Mouse (Mus musculus) spleen, postnatal 10 days (tissue): Measurements from ENCODE around the gene Rbp3.

Experiments
- DNase-seq, 2 experiments: peaks; one replicate each; pipeline ENCODE4 v3.0.0; 2021 to 2022; ENCODE audit warnings: low spot score in 2 of 2

Gene Rbp3

DNA sequence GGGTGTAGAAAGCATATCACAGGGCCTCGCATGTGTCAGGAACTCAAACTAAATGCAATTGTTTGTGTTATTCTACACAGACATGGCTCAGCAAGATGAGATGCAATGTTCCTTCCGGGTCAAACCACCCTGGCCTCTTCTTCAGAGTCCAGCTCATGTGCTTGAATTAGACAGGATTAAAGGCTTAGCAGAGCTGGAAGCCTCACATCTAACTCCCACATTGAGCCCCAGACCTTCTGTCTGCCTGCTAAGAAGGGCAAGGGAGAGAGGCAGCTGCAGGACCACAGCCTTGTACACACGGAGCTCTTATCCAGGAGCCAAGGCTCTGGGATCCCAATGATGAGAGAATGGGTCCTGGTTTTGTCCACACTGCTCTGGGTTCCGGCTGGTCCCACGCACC is at the start of gene Rbp3:
TSS of gene Rbp3 (plus strand) at position 243 of the 400 bp plus-strand sequence.
- DNase-seq, result no peak

DNA sequence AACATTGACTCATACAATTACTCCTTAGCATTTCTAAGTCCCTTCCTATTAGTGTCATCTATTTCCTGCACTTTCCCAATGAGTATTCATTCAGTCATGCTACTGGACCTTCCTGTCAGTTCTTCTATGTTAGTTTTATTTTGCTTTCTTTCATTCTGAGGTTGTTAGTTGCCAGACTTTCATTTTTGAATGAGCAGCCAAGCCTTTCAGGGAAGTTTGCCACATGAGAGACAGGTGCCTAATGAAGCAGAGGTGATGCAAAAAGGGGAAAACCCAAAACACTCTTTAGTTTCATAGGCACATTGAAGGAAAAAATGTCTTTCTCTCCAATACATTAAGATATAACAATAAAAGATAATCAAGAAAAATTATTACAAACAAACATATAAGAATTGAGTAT is 49.0 kb upstream of the Rbp3 start:
- DNase-seq, result no peak

DNA sequence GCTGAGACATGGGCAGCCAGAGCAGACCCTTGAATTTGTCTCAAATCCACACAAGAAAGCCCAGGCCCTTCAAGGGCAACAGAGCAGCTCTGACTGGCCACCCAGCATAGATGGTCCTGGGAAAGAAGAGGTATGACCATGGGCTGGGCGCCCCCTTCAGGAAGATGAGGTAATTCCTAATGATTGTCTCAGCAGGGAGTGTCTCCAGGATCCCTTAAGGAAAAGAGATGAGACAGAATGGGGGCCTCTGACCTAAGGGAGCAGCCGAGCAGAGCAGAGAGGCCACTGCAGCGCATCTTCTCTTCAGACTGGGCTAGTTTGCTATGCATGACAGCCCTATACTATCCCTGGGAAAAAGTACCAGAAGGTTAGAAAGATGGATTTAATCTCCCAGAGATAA is 40.1 kb upstream of the Rbp3 start:
- no peak for DNase-seq

DNA sequence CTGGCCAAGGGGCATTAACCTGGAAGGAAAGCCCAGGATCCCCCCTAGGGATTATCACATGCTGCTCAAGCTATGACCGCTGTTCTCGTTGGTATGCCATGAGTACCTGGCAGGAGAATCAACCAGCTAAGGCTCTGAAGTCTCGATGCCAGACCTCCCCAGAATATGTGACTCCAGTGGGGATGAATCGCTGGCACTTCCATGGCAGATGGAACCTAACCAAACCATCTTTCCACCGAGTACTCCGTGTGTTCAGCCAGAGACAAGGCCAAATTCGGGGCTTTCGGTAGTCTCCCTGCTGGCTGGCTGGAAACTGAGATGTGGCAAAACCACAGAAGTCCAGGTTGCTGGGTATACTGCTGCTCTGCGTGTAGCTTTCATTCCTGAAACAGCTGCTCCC is 39.6 kb upstream of the Rbp3 start:
- DNase-seq, result no peak

DNA sequence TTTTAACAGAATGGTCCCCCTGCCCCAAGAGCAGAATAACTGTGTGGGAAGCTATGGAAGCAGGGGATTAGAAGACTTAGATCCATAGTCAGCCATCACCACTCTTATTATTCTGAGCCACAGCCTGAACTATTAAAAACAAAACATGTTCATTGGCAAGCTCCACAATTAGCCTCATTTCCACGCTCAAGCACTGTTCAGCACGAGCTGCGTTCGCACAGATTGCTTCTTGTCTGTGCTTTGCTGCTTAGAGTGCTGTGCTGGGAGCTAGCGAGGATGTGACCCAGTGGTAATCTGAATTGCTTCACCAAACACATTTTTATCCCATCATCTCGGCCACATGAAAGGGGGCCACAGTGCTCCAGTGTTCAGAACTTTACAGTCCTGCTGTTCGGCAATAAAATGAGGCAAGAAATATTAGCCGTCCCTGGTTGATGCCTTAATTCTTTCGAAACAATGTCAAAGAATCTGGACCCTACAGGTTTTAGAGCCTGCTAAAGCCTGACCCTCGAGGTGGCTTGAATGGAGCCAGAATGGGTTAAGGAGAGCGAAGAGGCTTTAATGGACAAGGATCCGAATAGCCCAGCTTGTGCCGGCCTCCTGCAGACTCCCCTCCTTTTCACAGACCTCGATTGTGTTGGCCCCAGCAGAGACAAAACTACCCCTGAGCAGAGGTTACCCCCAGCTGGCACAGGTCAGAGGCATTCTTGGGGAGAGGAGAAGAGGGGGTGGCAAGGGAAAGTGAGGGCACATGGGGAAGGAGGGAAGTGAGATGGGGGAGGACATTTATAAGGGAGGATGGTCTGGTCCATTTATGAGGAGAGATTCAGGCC is 32.9 kb upstream of the Rbp3 start:
- DNase-seq, result no peak

DNA sequence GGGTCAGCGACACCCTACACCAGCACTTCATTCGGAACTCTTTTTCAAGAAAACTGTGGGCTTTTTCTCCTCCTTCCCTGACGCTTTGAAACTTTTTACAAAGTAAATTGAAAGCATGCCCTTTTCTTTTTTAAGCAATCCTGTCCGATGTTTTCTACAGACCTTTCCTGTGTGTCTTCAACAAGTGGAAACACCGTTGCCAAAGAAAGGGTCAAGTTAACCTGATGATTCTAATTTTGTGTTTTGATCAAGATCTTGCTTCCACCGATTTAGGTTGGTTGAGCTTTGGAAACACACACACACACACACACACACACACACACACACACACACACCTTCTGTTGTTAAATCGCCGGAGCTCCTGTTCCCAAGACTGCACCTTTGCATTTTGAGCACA is 31.0 kb upstream of the Rbp3 start:
- no peak for DNase-seq

DNA sequence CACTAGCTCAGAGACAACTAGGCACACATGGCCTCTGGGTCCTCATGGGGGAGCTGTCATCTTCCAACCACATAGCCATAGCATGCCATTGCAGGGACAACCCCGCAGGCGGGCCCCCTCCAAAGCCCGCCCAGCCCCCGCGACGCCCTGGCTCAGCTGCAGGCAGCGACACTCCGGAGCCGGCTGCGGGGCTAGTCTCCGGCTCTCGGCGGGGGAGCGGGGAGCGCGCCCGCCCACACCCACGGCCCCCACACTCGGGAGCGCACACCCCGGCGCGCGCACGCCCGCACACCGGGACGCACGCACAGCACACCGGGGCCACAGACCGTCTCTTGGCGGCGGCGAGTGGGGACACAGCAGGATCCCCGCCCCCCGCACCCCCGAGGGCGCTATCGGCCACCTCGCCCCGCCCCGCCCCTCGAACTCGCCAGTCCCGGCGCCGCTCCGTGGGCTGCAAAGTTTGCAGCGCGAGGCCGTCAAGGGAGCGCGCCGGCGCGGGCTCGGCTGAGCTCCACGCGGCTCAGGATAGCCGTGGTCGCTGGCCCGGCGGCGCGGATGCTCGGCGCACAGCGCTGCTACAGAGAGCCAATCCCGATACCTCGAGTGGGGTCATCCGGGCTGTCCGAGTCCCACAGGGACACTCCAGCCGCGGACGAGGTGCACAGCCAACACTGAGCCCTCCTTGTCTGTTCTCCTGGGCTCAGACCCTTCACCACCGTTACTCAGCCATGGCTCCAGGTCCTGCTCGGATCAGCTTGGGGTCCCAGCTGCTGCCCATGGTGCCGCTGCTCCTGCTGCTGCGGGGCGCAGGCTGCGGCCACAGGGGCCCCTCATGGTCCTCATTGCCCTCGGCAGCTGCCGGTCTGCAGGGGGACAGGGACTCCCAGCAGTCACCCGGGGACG is 30.4 kb upstream of the Rbp3 start, which contains the start of gene Gdf10:
TSS of gene Gdf10 (plus strand) at position 420 of the 903 bp plus-strand sequence.
- DNase-seq, result no peak

DNA sequence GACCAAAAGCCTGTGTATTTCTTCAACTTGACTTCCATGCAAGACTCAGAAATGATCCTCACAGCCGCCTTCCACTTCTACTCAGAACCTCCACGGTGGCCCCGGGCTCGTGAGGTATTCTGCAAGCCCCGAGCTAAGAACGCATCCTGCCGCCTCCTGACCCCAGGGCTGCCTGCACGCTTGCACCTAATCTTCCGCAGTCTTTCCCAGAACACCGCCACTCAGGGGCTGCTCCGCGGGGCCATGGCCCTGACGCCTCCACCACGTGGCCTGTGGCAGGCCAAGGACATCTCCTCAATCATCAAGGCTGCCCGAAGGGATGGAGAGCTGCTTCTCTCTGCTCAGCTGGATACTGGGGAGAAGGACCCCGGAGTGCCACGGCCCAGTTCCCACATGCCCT is 21.9 kb upstream of the Rbp3 start:
- no peak for DNase-seq

DNA sequence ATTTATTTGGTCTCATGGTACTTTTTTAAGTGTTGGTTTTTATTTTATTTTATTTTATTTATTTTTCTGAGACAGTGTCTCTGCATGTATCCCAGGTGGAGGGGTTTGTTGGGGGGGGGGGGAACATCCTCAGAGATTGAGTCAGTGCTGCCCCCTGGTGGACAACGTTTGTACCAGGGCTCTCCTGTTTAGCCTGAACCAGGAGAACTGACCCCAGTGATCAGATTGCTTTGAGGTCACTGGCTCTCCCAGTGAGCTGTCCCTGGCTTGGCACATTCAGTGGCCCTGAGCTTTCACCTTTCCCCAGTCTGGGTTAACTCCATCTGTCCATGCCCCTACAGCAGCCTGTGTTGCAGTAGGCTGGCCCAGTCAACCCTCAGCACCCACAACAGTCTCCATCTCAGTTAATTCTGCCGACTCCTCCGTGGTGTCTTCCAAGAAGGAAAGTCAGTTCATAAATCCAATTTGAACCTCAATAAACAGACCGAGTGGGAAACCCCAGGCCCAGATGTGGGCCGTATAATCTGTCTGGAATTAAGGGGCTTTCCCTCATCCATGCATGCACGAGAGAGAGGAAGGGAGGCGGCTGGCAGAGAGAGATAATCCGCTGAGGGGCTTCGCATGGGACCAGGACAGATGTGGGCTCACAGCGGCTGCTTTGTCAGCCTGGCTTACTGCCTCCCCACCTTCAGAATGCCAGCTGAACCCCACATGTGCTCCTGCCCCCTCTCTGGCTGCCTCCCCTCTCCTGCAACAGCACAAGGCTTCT is 20.7 kb upstream of the Rbp3 start:
- peak in 1 of 2 experiments; percentile 60 for DNase-seq

DNA sequence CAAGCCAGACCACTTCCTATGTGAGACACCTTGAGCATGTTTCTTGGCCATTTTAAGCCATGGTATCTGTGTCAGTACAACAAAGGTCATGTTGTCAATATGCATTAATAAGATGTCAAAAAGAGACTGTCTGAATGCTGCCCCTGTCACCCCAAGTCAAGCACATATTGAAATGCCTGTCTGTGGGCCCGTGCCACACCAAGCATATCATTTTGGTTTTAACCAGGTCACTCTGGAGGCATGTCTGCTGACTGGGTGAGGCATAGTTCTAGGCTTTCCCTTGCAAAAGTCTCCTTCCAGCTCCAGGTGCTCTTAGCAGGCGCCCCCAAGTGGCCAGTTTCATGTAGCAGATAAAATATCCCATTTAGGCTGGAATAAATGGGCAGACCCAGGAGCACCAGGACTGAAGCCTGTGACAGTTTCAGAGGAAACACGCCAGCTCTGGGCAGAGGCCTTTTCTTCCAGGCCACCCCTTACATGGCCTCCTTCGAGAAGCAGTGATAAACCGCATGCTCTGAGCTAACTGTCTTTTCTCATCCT is 20.0 kb upstream of the Rbp3 start:
- DNase-seq, result peak in 1 of 2 experiments; percentile 30

DNA sequence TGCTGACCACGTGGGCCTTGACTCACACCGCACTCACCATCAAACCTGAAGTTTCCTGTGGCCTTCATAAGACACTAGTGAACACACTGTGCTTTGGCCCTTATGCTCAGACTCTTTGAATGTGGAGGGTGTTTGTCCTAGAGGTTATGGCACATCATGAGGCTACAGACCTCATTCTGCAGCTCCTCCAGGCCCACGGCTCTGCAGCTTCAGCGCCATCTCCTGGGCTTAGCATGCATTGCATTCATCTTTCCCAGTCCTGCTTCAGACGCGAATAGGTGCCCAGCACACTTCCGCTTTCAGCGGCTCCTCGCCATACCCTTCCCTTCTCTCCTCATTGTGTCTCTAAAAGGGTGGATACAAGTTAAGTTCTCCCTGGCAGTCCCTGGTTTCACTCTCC is 14.7 kb upstream of the Rbp3 start:
- peak in 1 of 2 experiments; percentile 37 for DNase-seq

DNA sequence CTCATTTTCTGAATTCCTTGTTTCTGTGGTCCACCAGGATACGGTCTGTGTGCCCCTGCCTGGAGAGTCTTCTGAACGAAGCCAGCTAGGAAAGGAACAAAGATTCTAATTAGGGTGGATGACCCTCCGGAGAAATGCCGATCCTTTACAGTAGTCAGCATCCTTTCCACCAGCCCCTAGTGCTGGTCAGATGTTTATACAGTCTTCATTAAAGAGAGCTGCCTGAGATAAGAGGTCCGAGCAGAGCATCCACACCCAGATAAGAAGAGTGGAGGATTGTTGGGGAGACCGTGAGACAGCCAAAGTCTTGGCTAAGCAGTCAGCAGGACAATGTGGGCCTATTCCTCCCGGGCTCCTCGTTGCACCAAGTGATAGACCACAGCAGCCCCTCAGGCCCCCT is 13.1 kb upstream of the Rbp3 start, which contains the start of gene Gdf2:
TSS of gene Gdf2 (plus strand) at position 301 of the 400 bp plus-strand sequence.
- no peak for DNase-seq

DNA sequence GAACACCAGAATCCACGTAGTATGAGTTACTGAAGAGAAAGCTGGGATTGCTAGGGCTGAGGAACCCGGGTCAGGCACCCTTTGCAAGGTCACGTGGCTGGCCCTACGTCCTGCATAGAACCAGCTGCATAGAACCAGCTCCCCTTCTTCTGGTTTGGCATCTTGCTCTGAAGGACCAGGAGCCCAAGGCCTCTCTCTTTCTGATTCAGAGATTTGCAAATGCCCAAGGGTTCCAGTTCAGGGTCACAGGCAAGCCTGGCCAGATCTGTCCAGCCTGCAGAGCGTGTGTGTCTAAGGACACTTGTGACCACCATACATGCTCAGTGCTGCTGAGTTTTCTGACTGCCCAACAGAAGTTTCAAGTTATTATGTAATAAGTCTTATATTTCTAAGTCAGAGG is 11.6 kb upstream of the Rbp3 start:
- DNase-seq, result no peak

DNA sequence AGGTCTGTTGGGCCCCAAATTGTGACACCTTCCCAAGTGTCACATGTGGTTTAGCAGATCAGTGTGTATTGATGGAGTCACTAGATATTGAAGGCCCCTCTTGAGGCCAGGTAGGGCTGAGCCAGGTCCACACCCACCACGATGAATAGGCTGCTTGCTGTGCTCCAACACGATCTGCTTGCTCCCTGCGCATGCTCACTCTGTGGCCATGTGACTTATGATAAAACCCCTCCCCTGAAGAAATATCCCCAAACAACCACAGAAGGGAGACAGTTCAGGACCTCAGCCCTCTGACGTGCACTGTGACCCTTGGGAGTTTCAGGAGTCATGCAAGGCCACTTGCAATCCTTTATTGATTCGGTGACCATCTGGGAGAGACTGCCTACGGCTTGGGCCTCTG is 7.7 kb upstream of the Rbp3 start:
- DNase-seq, result no peak

DNA sequence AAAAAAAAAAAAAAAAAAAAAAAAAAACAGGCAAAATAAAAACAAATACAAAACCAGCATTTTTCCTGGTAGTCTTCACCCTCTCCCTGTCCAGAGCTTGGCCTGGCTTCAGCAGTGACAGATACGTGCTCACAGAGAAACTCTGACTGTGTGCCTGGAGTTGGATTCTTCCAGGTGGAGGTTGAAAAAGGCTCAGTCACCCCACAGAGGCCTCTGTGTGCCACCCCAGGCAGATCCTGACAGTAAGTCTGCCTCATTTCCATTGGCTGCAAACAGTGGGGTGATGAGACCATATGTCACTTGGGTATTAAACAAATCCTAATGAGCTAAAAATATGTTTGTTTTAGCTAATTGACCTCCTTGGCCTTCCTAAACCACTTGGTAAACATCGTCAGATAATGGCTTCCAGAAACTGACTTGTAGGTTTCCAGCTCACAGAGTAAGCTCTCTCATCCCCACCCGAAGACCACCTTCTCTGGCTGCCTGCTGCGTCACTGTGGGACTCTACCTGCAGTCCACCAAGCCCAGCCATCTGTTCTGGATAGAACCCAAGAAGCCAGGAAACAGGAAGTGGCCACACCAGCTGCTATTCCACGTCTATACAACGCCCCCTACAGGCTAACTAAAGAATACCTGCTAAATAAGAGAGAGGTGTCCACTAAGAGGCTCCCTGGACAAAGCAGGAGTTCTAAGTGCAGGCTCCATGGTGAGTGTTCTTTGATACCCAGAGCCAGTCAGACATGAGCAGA is 1.4 kb upstream of the Rbp3 start:
- no peak for DNase-seq

DNA sequence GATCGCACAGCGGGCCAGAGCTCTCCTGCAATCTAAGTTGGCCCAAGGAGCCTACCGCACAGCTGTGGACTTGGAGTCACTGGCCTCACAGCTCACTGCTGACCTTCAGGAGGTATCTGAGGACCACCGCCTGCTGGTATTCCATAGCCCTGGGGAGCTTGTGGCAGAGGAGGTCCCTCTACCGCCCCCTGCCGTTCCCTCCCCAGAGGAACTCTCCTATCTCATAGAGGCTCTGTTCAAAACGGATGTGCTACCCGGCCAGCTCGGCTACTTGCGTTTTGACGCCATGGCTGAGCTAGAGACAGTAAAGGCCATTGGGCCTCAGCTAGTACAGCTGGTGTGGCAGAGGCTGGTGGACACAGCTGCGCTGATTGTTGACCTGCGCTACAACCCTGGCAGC is 2.3 kb downstream of the Rbp3 start:
- no peak for DNase-seq

DNA sequence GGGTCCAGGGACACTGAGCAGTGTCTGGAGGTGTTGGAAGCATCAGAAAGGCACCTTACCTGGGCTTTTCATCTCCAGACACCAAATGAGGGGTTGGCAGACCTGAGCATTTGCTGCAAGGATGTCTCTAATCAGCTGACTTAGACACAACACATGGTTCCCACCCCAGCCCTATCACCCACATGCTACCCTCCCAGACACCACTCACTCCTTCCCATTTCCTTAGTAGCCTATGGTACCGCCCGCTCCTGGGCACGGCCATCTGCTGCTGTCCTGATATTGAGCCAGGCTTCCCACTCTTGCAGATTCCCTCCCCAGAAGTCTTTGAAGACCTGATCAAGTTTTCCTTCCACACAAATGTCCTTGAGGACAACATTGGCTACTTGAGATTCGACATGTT is 4.4 kb downstream of the Rbp3 start:
- no peak for DNase-seq

DNA sequence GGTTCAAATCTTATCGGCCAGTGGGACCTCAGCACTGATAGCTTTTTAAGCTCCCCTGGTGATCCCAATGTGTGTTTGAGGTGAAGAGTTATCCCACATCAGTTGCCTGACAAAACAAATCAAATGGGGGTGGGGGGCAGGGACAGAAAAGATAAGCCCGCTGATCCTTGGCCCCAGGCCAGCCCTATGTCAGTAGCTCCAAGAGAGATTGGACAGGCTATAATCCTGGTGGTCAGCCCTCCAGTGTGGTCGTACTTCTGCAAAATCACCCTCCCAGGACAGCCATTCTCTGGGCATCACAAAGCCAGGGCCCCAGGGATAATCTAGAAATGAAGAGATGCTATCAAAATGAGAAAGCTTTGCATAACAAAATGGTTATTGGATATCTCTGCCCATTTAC is 5.0 kb downstream of the Rbp3 start:
- DNase-seq, result no peak

DNA sequence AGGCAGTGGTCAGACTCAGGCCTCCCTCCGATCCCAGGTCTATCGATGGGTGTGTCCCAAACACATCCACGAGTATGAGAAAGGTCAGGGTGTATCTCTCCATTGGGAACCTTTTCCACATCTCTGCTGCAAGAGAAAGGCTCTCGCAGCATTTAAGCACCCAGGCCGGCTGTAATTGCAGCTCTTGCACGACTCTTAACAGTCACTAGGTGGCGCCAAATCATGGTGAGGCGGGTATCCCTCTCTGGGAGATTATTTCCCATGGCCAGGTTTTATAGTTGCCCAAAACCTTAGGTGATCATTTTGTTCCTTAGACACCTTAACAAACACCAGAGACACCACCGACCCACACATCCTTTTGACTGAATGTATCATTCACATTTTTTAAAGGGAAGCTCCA is 5.5 kb downstream of the Rbp3 start:
- peak in 1 of 2 experiments; percentile 31 for DNase-seq

DNA sequence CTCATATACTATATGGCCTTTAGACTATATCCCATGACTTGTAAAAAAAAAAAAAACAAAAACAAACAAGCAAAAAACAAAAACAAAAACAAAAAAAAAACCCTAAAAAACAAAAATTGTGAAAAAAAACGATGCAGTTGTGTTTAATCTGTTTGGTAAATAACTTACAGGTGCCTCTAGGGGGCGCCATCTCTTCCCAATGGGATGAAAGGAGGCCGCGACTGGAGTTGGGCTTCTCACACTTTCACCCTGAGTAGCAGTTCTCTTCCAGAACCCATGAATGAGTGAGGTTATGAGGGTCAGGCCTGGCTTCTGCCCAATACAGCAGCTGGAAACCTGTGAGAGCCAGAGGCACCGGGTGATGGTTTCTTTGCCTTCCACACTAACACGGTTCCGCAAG is 11.9 kb downstream of the Rbp3 start:
- DNase-seq, result no peak

DNA sequence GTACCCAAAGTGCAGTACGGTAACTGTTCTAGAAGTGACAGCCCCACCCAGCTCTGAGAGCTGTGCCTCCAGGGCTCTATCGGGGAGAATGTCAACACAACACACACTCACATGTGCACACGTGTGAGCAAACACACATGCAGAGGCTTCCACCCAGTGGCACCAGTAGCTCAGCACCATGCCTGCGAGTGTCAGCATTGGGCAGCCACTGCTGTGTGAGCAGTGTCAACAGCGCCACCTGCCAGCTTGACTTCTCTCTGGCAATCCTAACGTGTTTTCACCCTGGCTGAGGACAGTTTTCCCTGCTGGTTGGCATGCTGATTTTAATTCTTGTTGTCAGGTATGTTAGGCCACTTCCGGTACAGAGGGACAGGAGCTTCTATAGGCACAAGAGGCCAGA is 18.9 kb downstream of the Rbp3 start:
- DNase-seq, result no peak
